Mouse (Mus musculus) ZHBTc4 (cell line): ENCODE data around the gene Itgb7.

Experiments
- DNase-seq: peaks from one replicate; pipeline ENCODE4 v3.0.0-alpha.2; 2011; ENCODE audit warnings: low read depth, low spot score

Itgb7 gene

GRCm38 (mm10) chr15:102231748-102232147 is at the start of gene Itgb7:
TSS of gene Itgb7 (minus strand) at chr15:102231944.
- peak; percentile 51 for DNase-seq

DNA sequence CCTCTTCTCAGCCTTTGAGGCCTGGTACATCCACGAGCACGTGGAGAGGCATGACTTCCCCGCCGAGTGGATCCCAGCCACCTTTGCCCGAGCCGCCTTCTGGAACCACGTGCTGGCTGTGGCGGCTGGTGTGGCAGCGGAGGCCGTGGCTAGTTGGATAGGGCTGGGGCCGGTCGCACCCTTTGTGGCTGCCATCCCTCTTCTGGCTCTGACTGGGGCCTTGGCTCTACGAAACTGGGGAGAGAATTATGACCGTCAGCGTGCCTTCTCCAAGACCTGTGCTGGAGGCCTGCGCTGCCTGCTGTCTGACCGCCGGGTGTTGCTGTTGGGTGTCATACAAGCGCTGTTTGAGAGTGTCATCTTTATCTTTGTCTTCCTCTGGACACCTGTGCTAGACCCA is 48.9 kb upstream of the Itgb7 start:
- DNase-seq = peak; percentile 17

DNA sequence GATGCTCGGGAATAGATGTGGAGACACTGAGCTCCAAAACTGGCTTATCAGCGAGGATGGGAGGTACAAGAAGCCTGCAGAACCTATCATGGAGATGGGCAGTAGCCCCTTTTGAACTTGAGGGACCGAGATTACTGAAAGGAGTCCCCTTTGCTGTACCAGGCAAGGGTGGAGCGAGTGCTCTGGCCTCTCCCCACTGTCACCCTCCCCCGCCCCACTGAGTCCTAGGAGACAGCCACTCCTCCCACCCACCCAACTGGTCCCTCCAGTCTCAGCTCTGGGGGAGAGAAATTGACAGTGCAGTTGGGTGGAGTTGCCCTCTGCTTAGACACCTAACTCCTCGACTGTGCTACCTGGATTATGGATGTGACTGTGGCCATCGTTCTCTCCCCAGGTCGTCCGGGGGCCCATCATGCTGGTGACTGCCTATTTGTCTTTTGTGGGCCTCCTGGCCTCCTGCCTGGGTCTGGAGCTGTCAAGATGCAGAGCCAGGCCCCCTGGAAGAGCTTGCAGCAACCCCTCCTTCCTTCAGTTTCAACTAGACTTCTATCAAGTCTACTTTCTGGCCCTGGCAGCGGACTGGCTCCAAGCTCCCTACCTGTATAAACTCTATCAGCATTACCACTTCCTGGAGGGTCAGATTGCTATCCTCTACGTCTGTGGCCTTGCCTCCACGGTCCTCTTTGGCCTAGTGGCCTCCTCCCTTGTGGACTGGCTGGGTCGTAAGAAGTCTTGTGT is 48.2 kb upstream of the Itgb7 start:
- DNase-seq = no peak

DNA sequence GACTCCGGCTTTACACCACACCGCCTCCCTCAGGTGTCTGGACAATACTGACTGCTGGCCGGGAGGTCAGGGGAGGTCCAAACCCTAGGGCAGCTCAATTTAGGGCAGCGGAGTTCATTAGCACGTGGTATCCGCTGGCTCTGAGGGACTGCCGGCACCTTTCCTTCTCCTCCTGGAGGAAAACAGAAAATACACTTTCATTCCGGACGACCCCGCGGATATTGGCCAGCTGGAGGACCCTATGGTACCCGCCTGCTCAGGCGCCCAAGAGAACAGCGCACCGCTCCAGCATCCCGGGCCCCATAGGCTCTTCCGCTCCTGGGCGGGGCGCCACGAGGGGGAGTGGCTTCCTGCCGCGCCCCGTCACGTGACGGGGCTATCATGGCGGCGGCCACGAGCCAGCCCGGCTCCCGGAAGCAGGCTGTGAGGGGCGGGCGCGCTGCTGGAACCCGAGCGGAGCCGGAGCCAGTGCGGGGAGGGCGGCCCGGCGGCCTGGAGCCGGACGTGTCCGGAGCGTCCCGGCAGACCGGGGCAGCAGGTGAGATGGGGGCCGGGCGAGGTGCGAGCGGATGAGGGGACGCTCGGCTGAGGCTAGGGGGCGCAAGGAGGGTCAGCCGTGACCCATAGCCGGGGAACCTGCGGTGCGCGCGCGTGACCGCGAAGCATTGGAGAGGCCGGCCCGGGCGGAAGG is 47.5 kb upstream of the Itgb7 start, which contains the start of gene Mfsd5:
Gene Mfsd5, plus strand, starts transcription at position 363 of the 691 bp plus-strand sequence.
- DNase-seq = peak; percentile 97

DNA sequence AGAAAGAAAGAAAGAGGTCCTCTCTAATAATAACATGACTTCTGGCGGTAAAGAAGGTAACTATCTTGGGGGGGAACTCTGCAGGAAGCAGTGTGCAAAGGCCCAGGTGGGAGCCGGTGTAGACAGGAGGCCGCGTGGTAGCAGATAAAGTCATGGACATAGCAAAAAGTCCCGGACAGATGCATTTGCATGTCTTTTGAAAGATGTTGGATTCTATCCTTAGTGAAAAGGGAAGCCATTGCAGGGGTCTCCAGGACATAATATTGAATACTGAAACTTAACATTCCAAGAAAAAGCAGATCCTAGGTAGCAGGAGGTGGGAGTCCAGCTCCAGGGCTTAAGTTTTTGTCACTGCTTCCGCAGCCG is 47.0 kb upstream of the Itgb7 start:
- no peak for DNase-seq

DNA sequence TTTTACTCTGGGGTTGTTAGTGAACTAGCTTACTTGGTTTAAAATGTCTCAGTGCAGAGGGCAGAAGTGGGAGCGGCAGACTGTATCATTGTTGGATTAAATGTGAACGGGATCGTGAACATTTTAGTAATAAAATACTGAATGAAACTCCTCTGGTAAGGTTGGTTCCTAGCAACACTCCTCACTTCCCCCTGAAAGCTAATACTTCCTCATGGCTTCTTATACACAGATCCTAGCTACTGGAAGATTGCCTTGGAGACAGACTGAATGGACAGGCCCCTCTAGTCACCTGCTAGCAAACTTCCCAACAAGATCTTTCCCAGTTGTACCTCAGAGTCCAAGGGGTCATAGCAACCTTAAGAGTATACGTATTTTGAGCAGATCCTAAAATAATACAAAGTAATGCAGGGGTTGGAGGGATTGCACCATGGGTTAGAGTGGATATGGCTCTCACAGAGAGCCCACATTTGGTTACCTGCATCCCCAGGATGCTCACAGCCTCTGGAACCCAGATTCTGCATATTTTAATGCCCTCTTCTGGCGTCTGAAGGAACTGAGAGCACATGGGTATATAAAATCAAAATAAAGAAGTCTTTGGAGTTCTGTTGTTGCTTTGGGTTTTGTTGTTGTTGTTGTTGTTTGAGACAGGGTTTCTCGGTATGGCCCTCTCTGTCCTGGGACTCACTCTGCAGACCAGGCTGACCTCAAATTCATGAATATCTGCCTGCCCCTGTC is 42.4 kb upstream of the Itgb7 start:
- DNase-seq = peak; percentile 51

DNA sequence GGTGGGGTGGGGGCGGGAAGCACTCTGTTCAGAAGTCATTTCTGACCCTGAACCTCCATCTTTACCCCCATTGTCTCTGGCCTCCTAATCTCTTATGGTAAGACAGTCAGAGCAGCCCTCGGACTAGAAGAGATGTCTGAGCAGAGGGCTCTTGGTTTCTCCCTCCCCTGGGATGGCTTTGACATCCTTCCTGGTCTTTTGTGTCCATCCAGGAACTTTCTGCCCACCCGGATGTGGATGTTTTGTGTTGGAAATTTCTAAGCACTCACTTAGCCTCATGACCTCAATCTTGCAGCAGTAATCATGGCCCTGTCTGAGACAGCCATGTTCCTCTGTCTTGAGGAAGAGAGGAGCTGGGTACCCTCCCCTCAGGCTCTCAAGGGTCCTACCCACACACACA is 39.7 kb upstream of the Itgb7 start:
- DNase-seq = peak; percentile 66

GRCm38 (mm10) chr15:102270274-102270960 is 38.7 kb upstream of the Itgb7 start, which contains the start of gene Gm9918:
TSS of gene Gm9918 (plus strand) at chr15:102270563.
- DNase-seq = no peak

DNA sequence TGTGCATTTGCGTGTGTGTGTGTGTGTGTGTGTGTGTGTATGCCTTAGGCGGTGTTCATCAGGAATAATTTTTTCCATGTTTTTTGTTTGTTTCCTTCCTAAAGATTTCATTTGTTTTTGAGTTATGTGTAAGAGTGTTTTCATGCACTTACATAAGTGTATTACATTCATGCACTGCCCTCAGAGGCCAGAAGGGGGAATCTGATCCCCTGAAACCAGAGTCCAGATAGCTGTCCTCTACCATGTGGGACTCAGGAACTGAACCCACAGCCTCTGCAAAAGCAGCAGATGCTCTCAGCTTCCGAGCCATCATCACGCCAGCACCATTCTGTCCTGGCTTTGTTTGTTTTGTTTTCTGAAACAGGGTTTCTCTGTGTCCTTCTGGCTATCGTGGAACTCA is 33.8 kb upstream of the Itgb7 start:
- peak; percentile 62 for DNase-seq

GRCm38 (mm10) chr15:102263037-102263436 is 31.3 kb upstream of the Itgb7 start:
- no peak for DNase-seq

- peak; percentile 59 for DNase-seq
Observed at GRCm38 (mm10) chr15:102262582-102262981, 30.8 kb upstream of the Itgb7 start.

DNA sequence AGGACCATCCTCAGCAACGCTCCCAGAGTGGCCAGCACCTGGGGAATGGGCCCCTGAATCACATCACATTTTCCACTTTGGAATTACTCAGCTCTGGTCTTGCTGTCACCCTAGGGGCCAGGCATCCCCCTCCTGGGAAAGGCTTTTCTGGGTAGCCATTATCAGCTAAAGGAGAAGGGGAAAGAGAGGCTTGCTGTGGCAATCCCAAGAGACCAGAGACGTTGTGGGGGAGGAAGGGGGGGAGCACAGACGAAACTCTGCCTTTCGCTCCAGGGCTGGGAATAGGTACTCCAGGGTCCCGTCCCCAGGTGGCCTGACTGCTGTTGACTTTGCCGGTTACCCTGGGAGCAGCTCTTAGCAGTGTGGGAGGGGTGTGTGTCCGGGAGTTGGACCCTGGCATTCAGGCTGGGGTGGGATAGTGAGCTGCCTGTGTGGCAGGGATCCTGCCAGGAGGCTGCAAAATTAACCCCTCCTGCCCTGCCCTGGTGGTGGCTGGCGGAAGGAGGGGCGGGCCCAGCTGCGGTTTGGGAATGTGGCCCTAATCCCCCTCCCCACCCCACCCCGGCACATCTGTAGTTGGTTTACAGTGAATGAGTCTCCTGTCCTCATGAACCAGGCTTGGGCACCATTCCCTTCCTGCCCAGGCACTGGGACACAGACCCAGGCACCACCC is 27.0 kb upstream of the Itgb7 start:
- no peak for DNase-seq

DNA sequence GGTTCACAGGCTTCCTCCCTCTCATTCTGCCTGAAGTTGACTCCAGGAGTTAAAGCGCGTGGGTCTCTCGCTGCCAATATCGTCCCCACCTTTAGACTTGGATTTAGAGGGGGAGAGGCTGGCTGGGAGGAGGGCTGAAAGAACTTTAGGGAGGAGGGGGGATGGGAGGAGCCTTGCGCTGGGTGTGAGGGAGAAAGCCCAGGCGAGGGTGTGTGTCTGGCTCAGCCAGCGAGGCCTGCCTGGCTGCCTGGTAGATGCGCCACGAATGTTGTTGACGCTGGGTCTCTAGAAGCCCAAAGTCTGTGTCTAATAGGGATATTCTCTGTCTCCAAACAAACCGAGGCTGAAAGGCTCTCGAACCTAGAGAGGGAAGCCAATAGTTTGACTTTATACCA is 26.3 kb upstream of the Itgb7 start:
- peak; percentile 76 for DNase-seq

DNA sequence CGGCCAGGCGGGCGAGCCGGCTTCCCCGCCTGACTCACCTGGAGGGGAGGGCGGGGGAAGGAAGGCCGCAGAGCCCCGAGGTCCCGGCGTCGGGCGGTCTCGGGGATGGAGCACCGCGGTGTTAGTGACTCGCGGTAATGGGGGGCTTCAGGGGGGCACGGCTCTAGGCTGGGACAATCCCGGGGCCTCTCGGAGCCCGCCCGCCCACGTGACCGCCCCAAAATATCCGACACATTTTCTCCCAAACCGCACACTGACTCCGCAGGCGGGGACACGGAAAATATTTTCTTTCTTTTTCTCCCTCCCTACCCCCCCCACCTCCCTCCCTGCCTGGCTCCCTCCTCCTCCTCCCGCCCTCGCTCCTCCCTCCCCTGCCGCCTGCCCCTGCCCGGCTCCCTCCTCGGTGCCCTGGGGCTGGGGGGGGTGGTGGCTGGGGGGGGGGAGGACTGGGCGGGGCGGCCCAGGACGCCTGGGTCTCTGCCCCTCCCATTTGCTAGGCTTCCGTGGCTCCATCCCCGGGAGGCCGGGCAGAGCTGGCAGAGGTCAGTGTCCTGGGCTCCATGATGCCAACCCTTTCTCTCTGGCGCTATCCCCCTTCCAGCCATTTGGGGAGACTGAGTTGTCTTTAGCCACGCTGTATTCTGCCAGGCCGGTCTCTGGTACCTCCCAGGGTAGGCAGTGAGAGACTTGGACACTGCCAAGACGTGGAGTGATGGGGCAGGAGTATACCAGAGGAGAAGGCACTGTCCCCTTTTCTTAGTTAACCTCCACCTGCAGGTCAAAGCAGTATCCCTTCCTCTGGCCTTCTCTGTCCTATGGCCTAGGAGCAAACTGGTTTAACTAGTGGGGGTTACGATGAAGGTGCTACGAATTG is 25.7 kb upstream of the Itgb7 start, which contains the start of gene Rarg:
Gene Rarg, minus strand, starts transcription at position 316 of the 874 bp plus-strand sequence.
- DNase-seq = peak; percentile 26

GRCm38 (mm10) chr15:102256431-102257201 is 24.9 kb upstream of the Itgb7 start:
- no peak for DNase-seq

DNA sequence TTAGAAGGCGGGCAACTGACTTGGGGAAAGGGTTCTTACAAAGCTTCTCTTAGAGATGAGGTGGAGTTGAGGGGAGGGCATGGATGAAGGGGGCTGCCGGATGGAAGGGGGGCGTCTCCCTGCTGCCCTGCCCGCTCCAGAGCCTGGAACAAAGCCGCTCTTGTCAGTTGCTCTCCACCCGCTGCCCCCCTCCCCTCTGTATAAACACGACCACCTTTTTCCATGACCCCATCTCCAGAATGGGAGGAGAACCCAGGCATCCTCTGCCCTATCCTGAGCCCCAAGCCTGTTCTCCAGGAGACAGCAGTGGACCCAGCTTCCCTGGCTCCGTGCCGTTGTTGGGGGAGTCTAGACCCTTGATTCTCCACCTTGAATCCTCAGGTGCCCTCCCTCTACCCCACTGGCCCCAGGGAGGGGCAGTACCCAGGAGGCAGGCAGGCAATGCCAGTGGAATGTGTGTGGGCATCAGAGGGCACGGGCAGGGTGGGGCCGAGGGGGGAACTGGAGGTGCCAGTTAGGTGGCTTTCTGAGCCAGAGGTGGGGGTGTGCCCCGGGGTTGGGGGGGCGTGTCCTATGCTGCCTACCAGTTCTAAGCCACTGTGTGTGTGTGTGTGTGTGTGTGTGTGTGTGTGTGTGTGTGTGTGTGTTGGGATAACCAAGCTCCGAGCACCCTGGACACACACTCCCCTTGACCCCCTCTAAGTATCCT is 24.0 kb upstream of the Itgb7 start:
- DNase-seq = no peak

DNA sequence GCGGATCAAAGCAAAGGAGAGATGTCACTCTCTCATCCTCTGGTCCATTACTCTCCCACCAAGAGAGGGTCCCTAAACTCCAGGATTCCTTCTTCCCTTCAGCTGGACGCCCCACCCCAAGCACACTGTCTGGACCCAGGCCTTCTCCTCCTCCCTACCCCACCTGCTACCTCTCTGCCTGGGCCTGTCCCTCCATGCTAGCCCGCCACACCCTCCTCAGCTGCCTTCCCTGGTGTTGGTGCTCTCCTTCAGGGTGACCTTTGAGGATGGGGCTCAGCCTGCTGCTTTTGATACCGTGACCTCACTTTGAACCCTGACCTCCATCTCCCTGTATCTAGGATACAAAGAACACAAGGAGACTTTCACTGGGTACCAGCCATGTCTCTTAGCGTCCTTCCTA is 18.8 kb upstream of the Itgb7 start:
- peak; percentile 76 for DNase-seq

- peak; percentile 24 for DNase-seq
Observed at GRCm38 (mm10) chr15:102249967-102250366, 18.2 kb upstream of the Itgb7 start.

GRCm38 (mm10) chr15:102249251-102249691 is 17.5 kb upstream of the Itgb7 start:
- peak; percentile 58 for DNase-seq
